Mouse (Mus musculus) small intestine, adult 2 months (tissue): Measurements from ENCODE around the gene Cep128.

Source experiments
- CTCF ChIP-seq: fragments of 200-500 bp; IDR thresholded peaks from 2 replicates; pipeline ENCODE4 v1.5.1; 2012; ENCODE audit warnings: low read depth, mild to moderate bottlenecking, control low read depth, inconsistent platforms, low read length, moderate library complexity, mixed read lengths; ENCODE audit not compliant: insufficient replicate concordance, insufficient read length; ENCODE audit errors: extremely low read depth
- POLR2A ChIP-seq: fragments of 200-500 bp; IDR thresholded peaks from 2 replicates; pipeline ENCODE4 v1.6.1; 2012; ENCODE audit warnings: low read depth, mild to moderate bottlenecking, control low read depth, inconsistent platforms, low read length, moderate library complexity

DNA sequence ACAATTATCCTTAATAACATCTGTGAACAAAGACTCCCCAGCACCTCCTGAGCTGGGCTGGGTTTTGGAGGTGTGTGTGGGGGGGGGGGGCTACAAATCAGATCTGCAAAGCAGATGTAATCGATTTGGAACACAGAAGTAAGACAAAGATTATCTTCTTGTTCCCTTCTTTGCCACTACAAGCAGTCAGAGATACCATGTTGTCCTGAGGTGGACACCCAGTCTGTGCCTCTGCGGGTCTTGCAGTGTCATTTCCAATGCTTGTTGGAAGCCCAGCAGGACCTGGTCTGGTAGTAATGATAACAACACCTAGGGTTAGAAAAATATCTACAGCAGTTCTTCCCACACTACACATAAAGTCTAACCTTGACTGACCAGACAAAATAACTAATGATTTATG lies 110.3 kb downstream of the Cep128 start:
- TF ChIP-seq CTCF: no peak
- TF ChIP-seq POLR2A: no peak
